Mouse (Mus musculus) fibroblast of lung, adult 2 months (primary cell): Measurements from ENCODE around the gene Vgll4.

Experiments used
- DNase-seq: peaks from one replicate; pipeline ENCODE4 v3.0.0-alpha.2; 2011; ENCODE audit warnings: low read depth

Vgll4 gene

GRCm38 (mm10) chr6:114969213-114970120 is at the start of gene Vgll4:
Gene Vgll4, minus strand, starts transcription at chr6:114969994.
- peak; percentile 52 for DNase-seq

GRCm38 (mm10) chr6:115015461-115015860 is 45.7 kb upstream of the Vgll4 start:
- DNase-seq = no peak

- no peak for DNase-seq
Measured at GRCm38 (mm10) chr6:115013574-115013973, 43.8 kb upstream of the Vgll4 start.

DNA sequence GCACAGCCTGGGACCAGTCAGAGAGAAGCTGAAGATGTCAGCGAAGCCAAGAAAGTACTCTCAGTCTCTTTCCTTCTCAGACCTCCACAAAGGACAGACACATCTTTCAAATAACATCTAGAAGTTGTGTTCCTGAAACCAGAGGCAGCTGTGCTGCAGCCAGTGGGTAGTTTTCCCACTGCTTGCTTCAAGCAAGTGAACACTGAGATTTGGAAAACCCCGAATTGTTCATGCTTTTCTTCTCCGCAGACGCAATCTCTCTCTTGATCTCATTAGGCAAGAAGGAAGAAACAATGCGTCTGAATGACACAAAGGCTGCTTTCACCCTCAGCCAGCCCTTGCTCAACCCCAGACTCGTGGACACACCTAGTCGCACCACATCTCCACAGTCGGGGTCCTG is 42.0 kb upstream of the Vgll4 start:
- DNase-seq = no peak

DNA sequence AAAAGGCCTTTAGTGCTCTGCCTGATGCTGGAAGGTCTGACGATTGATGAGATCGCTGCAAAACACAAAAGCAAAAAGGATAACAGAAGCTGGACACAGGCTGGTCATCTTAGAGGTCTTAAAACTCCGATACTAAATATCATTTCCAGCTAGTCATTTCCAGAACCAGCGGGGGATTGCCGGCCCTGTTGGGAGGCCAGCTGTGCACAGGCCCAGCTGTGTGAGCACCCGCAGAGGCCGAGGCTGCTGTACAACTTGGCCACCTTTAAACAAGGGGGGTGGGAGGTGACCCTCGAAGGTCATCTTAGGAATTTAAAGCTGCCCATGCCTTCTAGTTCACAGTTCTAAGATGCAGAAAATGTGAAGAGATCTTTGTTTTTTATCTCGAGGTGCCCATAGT is 41.0 kb upstream of the Vgll4 start:
- no peak for DNase-seq

- no peak for DNase-seq
Measured at GRCm38 (mm10) chr6:115010304-115010703, 40.5 kb upstream of the Vgll4 start.

DNA sequence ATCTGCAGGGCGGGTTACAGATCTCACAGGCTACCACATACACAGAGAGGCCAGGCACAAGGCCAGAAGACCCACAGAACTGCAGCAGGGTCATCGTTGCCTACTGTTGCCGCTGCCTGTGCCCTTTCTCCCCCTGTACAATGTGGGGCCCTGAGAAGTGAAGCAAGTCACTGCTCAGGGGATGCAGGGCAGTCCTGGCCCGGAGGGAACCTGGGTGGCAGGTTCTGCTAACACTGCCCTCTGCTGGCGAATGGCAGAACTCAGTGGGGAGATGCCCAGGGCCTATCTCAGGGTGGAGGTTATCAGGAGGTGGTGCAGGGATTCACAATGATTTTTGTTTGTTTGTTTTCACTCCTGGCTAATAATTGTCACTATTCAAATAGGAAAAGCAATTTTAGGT is 37.9 kb upstream of the Vgll4 start:
- peak; percentile 26 for DNase-seq

DNA sequence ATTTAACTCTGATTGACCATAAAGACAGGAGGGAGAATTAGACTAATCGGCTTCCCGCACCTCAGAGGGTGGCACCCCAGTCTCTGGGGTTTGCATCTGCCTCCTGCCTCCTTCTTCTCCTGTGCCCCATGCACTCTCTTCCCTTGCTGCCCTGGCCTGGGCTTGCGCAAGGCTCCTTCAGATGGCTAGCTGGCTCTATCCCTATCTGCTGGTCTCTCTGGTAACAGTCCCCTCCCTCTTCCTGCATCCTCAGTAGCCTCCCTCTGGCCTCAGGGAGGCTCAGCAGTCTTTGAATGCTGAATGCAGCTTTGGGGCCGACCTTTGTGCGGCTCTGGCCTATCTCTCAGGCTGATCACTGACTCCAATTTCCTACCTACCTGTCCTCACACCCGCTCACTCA is 37.2 kb upstream of the Vgll4 start:
- no peak for DNase-seq

DNA sequence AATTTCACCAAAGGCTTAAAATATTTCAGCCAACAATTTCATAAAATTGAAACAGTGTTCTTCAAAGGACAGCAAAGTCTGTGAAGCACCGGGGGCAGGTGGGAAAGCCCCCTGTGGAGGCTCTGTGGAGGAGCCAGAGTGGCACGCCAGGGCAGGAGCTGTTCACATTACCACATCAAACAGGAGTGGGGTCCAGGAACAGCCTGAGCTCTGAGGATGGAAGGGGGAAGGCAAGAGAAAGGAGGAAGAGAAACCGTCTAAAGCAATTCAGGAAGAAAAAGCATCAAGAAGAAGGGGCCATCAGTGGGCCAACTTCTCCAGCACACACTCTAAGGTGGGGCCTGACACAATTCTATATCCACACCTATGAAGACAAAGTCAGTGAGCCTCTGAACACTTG is 36.3 kb upstream of the Vgll4 start:
- no peak for DNase-seq

DNA sequence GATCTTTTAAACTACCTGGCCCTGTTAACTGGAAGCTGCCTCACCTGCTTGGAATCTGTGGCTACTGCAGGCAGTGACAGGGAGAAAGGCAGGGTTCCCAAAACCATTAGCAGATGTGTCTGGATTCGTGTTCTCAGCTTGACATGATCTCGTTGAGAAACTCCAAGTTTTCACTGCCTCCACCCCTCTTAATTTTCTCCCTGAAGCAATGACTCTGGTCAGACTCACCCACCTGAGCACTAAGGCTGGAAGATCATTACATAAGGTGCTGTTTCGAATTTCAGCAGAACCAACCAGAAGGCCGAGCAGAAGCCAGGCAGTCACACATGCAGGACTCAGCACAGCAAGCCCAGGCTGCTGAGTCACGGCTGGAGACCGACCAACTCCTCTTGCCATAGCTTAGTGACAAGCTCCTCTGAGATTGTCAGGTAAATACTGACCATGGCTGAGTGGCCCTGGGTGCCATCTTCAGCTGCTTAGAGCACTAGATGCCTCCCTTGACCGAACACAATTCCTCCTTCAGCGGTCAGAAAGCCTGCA is 35.6 kb upstream of the Vgll4 start:
- no peak for DNase-seq

GRCm38 (mm10) chr6:115004636-115005035 is 34.8 kb upstream of the Vgll4 start:
- DNase-seq = no peak

GRCm38 (mm10) chr6:114998374-114999031 is 28.7 kb upstream of the Vgll4 start:
- no peak for DNase-seq

DNA sequence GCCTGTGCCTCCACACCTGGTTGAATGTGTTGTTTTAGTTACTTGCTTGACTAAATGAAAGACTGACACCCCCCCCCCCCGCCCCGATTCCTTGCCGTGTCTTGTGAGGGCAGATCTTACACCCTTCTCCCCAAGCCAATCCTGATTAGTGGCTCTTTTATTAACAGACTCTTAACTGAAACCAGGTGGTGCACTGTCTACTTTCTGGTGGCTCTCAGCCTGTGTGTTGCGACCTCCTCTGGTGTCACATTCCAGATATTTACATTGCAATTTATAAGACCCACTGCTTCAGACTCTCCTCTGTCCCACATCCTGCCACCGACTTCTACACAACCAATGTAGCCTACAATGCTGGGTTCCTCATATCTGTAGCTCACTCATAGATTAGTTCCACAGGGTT is 27.7 kb upstream of the Vgll4 start:
- DNase-seq = no peak

DNA sequence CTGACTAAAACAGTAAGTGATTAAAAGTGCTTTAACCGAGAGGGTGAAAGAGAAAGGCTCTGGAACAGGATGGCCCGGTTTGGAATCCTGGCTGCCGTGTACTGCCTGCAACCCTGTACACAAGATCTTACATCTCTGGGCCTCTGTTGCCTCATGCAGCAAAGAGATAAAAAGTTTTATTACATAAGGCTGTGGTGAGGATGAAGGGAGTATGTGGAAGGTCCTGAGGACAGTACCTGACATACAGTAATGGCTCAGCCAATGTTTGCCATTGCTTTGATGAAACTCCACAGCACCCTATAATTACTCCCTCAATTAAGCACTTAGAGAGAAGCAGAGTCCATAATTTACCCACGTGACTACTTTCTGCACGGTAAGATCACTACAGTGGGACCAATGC is 27.1 kb upstream of the Vgll4 start:
- no peak for DNase-seq

GRCm38 (mm10) chr6:114994079-114994478 is 24.3 kb upstream of the Vgll4 start:
- no peak for DNase-seq

GRCm38 (mm10) chr6:114993659-114994058 is 23.9 kb upstream of the Vgll4 start:
- no peak for DNase-seq

DNA sequence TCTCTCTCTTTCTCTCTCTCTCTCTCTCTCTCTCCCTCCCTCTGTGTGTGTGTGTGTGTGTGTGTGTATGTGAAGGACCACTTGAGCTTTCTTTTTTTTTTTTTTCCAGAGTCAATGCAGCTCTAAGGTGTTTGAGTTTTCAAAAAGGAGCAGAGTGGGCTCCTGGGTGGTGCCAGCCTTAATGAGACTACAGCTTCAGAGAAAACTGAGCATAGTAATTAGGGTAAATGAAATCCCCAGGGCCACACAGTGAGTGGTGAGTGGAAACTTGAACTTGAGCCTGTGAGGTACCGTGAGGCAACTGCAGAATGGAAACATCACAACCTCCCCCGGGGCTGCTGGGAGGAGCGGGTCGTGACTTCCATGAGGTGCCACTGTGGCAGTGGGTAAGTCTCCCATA is 22.1 kb upstream of the Vgll4 start:
- no peak for DNase-seq

- DNase-seq = no peak
Measured at GRCm38 (mm10) chr6:114988619-114988980, 18.8 kb upstream of the Vgll4 start.

DNA sequence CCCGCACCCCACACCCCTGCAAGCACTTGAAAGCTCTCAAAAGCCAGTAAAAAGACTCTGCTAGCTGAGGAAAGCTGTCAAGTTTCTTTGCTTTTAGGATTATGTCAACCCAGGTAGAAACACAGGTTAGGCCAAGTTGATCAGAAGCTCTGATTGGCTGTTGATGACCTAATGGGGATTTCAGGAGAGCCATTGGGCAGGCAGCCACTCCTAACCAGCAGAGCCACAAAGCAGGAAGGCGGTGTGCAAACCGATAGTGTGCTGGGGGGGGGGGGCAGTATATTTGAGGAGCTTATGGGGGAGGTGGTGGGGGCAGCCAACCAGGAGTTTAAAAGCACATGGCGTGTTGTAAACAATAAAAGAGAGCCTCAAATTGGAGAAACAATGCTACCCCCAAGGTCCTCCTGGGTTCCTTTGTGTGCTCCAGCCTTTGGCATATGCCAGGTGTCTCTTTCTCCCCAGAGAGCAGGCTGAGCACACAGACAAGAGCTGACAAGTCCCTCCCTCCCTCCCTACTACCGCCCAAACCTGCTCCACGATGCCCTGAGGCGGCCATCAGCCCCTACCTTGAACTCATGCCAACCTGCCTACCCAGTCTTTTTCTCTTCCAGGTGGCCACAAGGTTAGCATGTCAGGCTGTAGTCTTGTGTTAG is 18.3 kb upstream of the Vgll4 start:
- no peak for DNase-seq

- no peak for DNase-seq
Measured at GRCm38 (mm10) chr6:114982671-114983070, 12.9 kb upstream of the Vgll4 start.

DNA sequence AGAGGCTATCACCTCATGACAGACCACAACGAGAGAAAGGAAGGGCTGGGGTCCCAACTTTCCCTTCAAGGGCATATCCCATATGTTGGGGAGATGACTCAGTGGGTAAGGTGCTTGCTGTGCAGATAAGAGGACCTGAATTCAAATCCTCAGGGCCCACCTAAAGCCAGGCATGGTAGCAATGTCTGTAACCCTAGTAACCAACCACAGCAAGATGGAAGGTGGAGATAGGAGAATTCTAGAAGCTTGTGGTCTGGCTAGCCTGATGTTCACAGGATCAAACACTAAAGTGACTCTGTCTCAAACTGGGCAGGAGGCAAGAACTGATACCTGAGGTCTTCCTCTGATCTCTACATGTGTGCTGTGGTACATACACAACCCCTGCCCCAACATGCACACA is 9.9 kb upstream of the Vgll4 start:
- no peak for DNase-seq

GRCm38 (mm10) chr6:114976915-114977419 is 7.2 kb upstream of the Vgll4 start:
- peak; percentile 48 for DNase-seq

DNA sequence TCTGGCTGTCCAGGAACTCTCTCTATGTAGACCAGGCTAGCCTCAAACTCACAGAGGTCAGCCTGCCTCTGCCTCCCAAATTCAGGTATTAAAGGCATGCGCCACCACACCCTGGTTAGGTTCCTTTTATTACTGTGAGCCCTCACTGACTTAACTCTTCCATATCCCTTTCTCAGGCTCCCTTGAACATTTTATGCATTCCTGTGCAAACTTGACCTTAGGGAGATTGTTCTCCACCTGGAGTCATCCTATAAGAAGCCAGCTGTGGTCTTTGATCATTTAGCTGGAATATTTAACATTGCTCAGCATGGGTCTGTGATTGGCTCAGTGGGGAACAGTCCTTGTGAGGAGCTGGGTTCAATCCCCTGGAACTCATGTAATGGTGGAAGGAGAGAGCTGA is 4.5 kb upstream of the Vgll4 start:
- DNase-seq = no peak
